ENCODE assay signal across 16 mouse cellular contexts in genomic region chr15:12766848-12767247, GRCm38 (mm10).
"Had no signal": no experiment of that assay in that cellular context is flagged by ENCODE, and none has a peak within 500 bp of the region (broad histone marks: within the 10 kb centered on the region; RNA-seq: fewer than 3 reads in every experiment).

No protein-coding gene starts in this region.

- H3K36me3 ChIP-seq: neural tube, embryonic 13.5 days; neural tube, embryonic 15.5 days; stomach, embryonic 15.5 days had no signal

- H3K27ac ChIP-seq: neural tube, embryonic 13.5 days; neural tube, embryonic 15.5 days; stomach, embryonic 15.5 days; stomach, postnatal 0 days had no signal

- DNase-seq: retina, postnatal 1 day; right cerebral cortex, adult 18-20 months; right cerebral cortex, postnatal 14 days; right cerebral cortex, postnatal 25 days; right cerebral cortex, postnatal 4 days; spleen, adult 18-20 months; thymus, adult 18-20 months; thymus, adult 2 months; thymus, postnatal 14 days; thymus, postnatal 25 days; thymus, postnatal 36 days; thymus, postnatal 4 days had no signal

- H3K9ac ChIP-seq: neural tube, embryonic 13.5 days; neural tube, embryonic 15.5 days; stomach, embryonic 15.5 days had no signal

- H3K9me3 ChIP-seq: neural tube, embryonic 13.5 days; neural tube, embryonic 15.5 days; stomach, embryonic 15.5 days had no signal

- H3K4me2 ChIP-seq: neural tube, embryonic 13.5 days; neural tube, embryonic 15.5 days; stomach, embryonic 15.5 days had no signal

- H3K4me1 ChIP-seq: stomach, embryonic 15.5 days had no signal

- H3K27me3 ChIP-seq: neural tube, embryonic 13.5 days; neural tube, embryonic 15.5 days; stomach, embryonic 15.5 days had no signal

- H3K4me3 ChIP-seq: neural tube, embryonic 13.5 days; neural tube, embryonic 15.5 days; stomach, embryonic 15.5 days had no signal
